Mouse (Mus musculus) olfactory bulb, adult 2 months (tissue): ENCODE results near the gene Mgat4c.

Experiments
- CTCF ChIP-seq: fragments of 200-500 bp; IDR thresholded peaks from 2 replicates; pipeline ENCODE4 v1.5.1; 2012; ENCODE audit warnings: low read depth, mild to moderate bottlenecking, low read length, moderate library complexity; ENCODE audit not compliant: insufficient read depth
- POLR2A ChIP-seq: fragments of 200-500 bp; IDR thresholded peaks from 2 replicates; pipeline ENCODE4 v1.6.1; 2012; ENCODE audit warnings: mild to moderate bottlenecking, low read depth, low read length, moderate library complexity; ENCODE audit not compliant: insufficient read depth

DNA sequence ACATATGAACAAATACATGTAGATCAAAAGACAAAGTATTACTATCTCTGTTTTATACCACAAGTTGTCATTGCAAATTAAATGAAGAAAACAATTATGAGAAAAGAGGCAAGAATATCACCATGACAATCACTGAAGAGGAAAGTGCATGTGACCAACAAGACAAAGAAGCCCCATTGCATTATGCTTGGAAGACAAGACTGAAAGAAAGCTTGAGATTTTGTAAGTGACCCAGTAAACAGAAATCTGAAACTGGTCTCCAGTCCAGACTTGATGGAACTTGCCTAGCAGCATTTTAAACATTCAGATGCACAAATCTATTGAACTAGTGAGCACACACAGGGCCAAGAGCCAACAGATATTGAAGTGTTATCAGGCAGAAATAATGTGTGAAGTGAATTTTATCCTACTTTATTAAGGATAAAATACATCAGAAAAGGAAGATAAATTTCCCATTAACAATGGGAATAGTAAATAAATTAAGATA is 236.1 kb downstream of the Mgat4c start:
- TF ChIP-seq POLR2A (no peak), CTCF (no peak)
